Mouse (Mus musculus): ENCODE measurements around the gene Odf3b.

DNA sequence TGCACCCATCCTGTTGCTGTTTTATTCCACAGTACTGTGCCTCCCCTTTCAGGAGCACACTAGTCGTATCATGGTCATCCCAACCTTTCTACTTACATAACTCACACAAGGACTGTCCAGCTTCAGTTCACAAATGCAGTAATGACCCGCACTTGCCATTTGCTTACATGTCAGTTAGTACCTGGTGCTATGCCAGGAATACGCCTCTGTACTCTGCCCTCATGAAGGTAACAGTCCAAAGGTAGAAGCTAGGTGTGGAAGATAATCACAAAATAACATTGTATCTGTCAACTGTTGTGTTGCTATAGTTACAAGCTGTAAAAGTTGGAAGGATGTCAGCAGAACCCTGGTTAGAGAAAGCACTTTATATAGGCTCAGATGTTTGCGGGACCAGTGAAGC, 17.8 kb upstream of the Odf3b start:
- TF ChIP-seq POLR2A (IDR thresholded peaks at IDR 0.05; ENCODE audit: borderline replicate concordance, extremely low read depth, low read depth, low read length) (no peak), CTCF (IDR thresholded peaks at IDR 0.05; ENCODE audit: insufficient read depth, low read length) (no peak)
